Mouse (Mus musculus): ENCODE results near the gene Ncam2. TPM values are rescaled to one million over a fixed set of nuclear protein-coding genes. Genes with fewer than 3 reads are reported as not detected.

Ncam2 gene
- polyA plus RNA-seq, 1 experiment from 2014 or later: 0.04 TPM

GRCm38 (mm10) chr16:81204405-81205034 lies 4.0 kb downstream of the Ncam2 start:
- no peak for ATAC-seq (ENCODE audit: insufficient number of reproducible peaks, low FRiP score)

GRCm38 (mm10) chr16:81221176-81221575 lies 20.7 kb downstream of the Ncam2 start:
- no peak overlapping the region for H3K27ac ChIP-seq (ENCODE audit: poor library complexity, severe bottlenecking)
- ATAC-seq (ENCODE audit: insufficient number of reproducible peaks, low FRiP score): no peak
- no peaks in the 10 kb centered on the region for H3K27me3 ChIP-seq (replicated peaks)
- no peak overlapping the region for H3K4me2 ChIP-seq
- WGBS: 63% methylated on average over 3 of the region's 3 CpGs
- H3K36me3 ChIP-seq: no peaks in the 10 kb centered on the region
- no peaks in the 10 kb centered on the region for H3K9me3 ChIP-seq (replicated peaks)
- no peaks in the 10 kb centered on the region for H3K4me1 ChIP-seq (replicated peaks)
- no peak overlapping the region for H3K4me3 ChIP-seq
- H3K9ac ChIP-seq: no peak overlapping the region

More at GRCm38 (mm10) chr16:81204405-81205034, 4.0 kb downstream of the Ncam2 start:
- H3K27me3 ChIP-seq (replicated peaks): no peaks in the 10 kb centered on the region
- no peak overlapping the region for H3K4me2 ChIP-seq
- no peaks in the 10 kb centered on the region for H3K9me3 ChIP-seq (replicated peaks)
- H3K4me1 ChIP-seq (replicated peaks): peaks cover 4% of the 10 kb centered on the region; the same call in 1 of the 2 replicates
- H3K27ac ChIP-seq (ENCODE audit: poor library complexity, severe bottlenecking): no peak overlapping the region
- H3K4me3 ChIP-seq: no peak overlapping the region
- no peaks in the 10 kb centered on the region for H3K36me3 ChIP-seq
- 78% methylated on average over 12 of the region's 12 CpGs for WGBS
- H3K9ac ChIP-seq: no peak overlapping the region

GRCm38 (mm10) chr16:81223841-81224240 lies 23.3 kb downstream of the Ncam2 start:
- no peaks in the 10 kb centered on the region for H3K27me3 ChIP-seq (replicated peaks)
- no peak overlapping the region for H3K4me2 ChIP-seq
- ATAC-seq (ENCODE audit: insufficient number of reproducible peaks, low FRiP score): no peak
- no peak overlapping the region for H3K9ac ChIP-seq
- no peaks in the 10 kb centered on the region for H3K4me1 ChIP-seq (replicated peaks)
- no peaks in the 10 kb centered on the region for H3K36me3 ChIP-seq
- no peak overlapping the region for H3K4me3 ChIP-seq
- H3K9me3 ChIP-seq (replicated peaks): no peaks in the 10 kb centered on the region
- H3K27ac ChIP-seq (ENCODE audit: poor library complexity, severe bottlenecking): no peak overlapping the region
- WGBS: 48% methylated on average over 1 of the region's 1 CpGs

- H3K27me3 ChIP-seq (replicated peaks): no peaks in the 10 kb centered on the region
- no peak overlapping the region for H3K4me3 ChIP-seq
- no peak overlapping the region for H3K27ac ChIP-seq (ENCODE audit: poor library complexity, severe bottlenecking)
- ATAC-seq (ENCODE audit: insufficient number of reproducible peaks, low FRiP score): no peak
- no peak overlapping the region for H3K4me2 ChIP-seq
- no peaks in the 10 kb centered on the region for H3K36me3 ChIP-seq
- H3K9me3 ChIP-seq (replicated peaks): no peaks in the 10 kb centered on the region
- no peak overlapping the region for H3K9ac ChIP-seq
- H3K4me1 ChIP-seq (replicated peaks): no peaks in the 10 kb centered on the region
These were observed 23.8 kb downstream of the Ncam2 start for GRCm38 (mm10) chr16:81224253-81224652.

GRCm38 (mm10) chr16:81254875-81255274 lies 54.4 kb downstream of the Ncam2 start:
- H3K4me2 ChIP-seq: no peak overlapping the region
- H3K36me3 ChIP-seq: no peaks in the 10 kb centered on the region
- no peaks in the 10 kb centered on the region for H3K9me3 ChIP-seq (replicated peaks)
- no peak overlapping the region for H3K4me3 ChIP-seq
- ATAC-seq (ENCODE audit: insufficient number of reproducible peaks, low FRiP score): no peak
- H3K9ac ChIP-seq: no peak overlapping the region
- no peak overlapping the region for H3K27ac ChIP-seq (ENCODE audit: poor library complexity, severe bottlenecking)
- H3K27me3 ChIP-seq (replicated peaks): no peaks in the 10 kb centered on the region
- H3K4me1 ChIP-seq (replicated peaks): no peaks in the 10 kb centered on the region

GRCm38 (mm10) chr16:81260429-81260828 lies 59.9 kb downstream of the Ncam2 start:
- Histone ChIP-seq H3K9ac (no peak overlapping the region), H3K36me3 (no peaks in the 10 kb centered on the region), H3K9me3 (replicated peaks) (no peaks in the 10 kb centered on the region), H3K4me1 (replicated peaks) (no peaks in the 10 kb centered on the region), H3K27ac (ENCODE audit: poor library complexity, severe bottlenecking) (no peak overlapping the region), H3K4me2 (no peak overlapping the region), H3K4me3 (no peak overlapping the region), H3K27me3 (replicated peaks) (no peaks in the 10 kb centered on the region)
- 57% methylated on average over 2 of the region's 2 CpGs for WGBS
- no peak for ATAC-seq (ENCODE audit: insufficient number of reproducible peaks, low FRiP score)

GRCm38 (mm10) chr16:81273597-81274360 lies 73.3 kb downstream of the Ncam2 start:
- Histone ChIP-seq H3K9me3 (replicated peaks) (no peaks in the 10 kb centered on the region), H3K27ac (ENCODE audit: poor library complexity, severe bottlenecking) (0 out of 2 replicates have a peak overlapping the region, but pooled peaks have one; percentile 38), H3K27me3 (replicated peaks) (no peaks in the 10 kb centered on the region), H3K4me2 (no peak overlapping the region), H3K4me1 (replicated peaks) (peaks cover 6% of the 10 kb centered on the region; the same call in 1 of the 2 replicates), H3K36me3 (no peaks in the 10 kb centered on the region), H3K4me3 (no peak overlapping the region), H3K9ac (no peak overlapping the region)
- WGBS: 64% methylated on average over 2 of the region's 2 CpGs
- 0 out of 2 replicates have a peak, but pooled peaks have one; percentile 29 for ATAC-seq (ENCODE audit: insufficient number of reproducible peaks, low FRiP score)

GRCm38 (mm10) chr16:81284241-81284640 lies 83.7 kb downstream of the Ncam2 start:
- no peaks in the 10 kb centered on the region for H3K27me3 ChIP-seq (replicated peaks)

GRCm38 (mm10) chr16:81284859-81285837 lies 84.7 kb downstream of the Ncam2 start:
- no peaks in the 10 kb centered on the region for H3K9me3 ChIP-seq (replicated peaks)
- H3K4me3 ChIP-seq: no peak overlapping the region
- no peaks in the 10 kb centered on the region for H3K27me3 ChIP-seq (replicated peaks)
- no peak overlapping the region for H3K9ac ChIP-seq
- no peak overlapping the region for H3K4me2 ChIP-seq
- H3K36me3 ChIP-seq: no peaks in the 10 kb centered on the region
- WGBS: 73% methylated on average over 7 of the region's 7 CpGs
- ATAC-seq (ENCODE audit: insufficient number of reproducible peaks, low FRiP score): no peak
- H3K27ac ChIP-seq (ENCODE audit: poor library complexity, severe bottlenecking): no peak overlapping the region
- no peaks in the 10 kb centered on the region for H3K4me1 ChIP-seq (replicated peaks)

More at GRCm38 (mm10) chr16:81284241-81284640, 83.7 kb downstream of the Ncam2 start:
- Histone ChIP-seq H3K4me3 (no peak overlapping the region), H3K27ac (ENCODE audit: poor library complexity, severe bottlenecking) (no peak overlapping the region), H3K4me2 (no peak overlapping the region), H3K9me3 (replicated peaks) (no peaks in the 10 kb centered on the region), H3K36me3 (no peaks in the 10 kb centered on the region), H3K9ac (no peak overlapping the region), H3K4me1 (replicated peaks) (no peaks in the 10 kb centered on the region)
- 42% methylated on average over 5 of the region's 5 CpGs for WGBS
- ATAC-seq (ENCODE audit: insufficient number of reproducible peaks, low FRiP score): no peak

- ATAC-seq (ENCODE audit: insufficient number of reproducible peaks, low FRiP score): no peak
- Histone ChIP-seq H3K36me3 (no peaks in the 10 kb centered on the region), H3K4me1 (replicated peaks) (no peaks in the 10 kb centered on the region), H3K27ac (ENCODE audit: poor library complexity, severe bottlenecking) (no peak overlapping the region), H3K9ac (no peak overlapping the region), H3K4me2 (no peak overlapping the region), H3K4me3 (no peak overlapping the region), H3K9me3 (replicated peaks) (no peaks in the 10 kb centered on the region), H3K27me3 (replicated peaks) (no peaks in the 10 kb centered on the region)
- 88% methylated on average over 2 of the region's 2 CpGs for whole genome bisulfite sequencing
These were observed 85.4 kb downstream of the Ncam2 start for GRCm38 (mm10) chr16:81285882-81286281.

GRCm38 (mm10) chr16:81303806-81304205 lies 103.3 kb downstream of the Ncam2 start:
- no peaks in the 10 kb centered on the region for H3K4me1 ChIP-seq (replicated peaks)
- no peak overlapping the region for H3K9ac ChIP-seq
- H3K36me3 ChIP-seq: no peaks in the 10 kb centered on the region
- no peaks in the 10 kb centered on the region for H3K9me3 ChIP-seq (replicated peaks)
- H3K4me2 ChIP-seq: no peak overlapping the region
- H3K4me3 ChIP-seq: no peak overlapping the region
- no peak for ATAC-seq (ENCODE audit: insufficient number of reproducible peaks, low FRiP score)
- WGBS: 40% methylated on average over 2 of the region's 2 CpGs
- H3K27ac ChIP-seq (ENCODE audit: poor library complexity, severe bottlenecking): no peak overlapping the region
- no peaks in the 10 kb centered on the region for H3K27me3 ChIP-seq (replicated peaks)
